8 mouse cellular contexts compared by ENCODE assay signal in the genomic region with DNA sequence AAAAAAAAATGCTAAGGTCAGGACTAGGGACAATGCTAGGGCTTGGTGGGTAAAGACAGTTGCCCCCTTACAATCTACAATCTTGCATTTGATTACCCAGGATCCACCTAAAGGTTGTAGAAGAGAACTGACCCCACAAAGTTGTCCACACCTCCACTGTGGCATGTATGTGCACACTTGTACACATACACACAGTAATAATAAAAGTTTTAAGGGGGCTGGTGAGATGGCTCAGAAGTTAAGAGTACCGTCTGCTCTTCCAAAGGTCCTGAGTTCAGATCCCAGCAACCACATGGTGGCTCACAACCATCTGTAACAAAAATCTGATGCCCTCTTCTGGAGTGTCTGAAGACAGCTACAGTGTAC. TPM values are rescaled to one million over a fixed set of nuclear protein-coding genes. Genes with fewer than 3 reads are reported as not detected.
DNase-seq lines count a peak whose midpoint lies in the region; ATAC-seq and TF ChIP-seq lines count a peak whose summit lies in the region.

No protein-coding gene starts in this region.

- ATAC-seq in hindbrain, embryonic 15.5 days (ENCODE audit: low FRiP score, low read depth) = no peak
- ATAC-seq in midbrain, postnatal 0 days (ENCODE audit: low FRiP score) = no peak

- DNase-seq in cerebellum, adult 9-11 months = peak; percentile 18
- no peak for DNase-seq in cerebellum, postnatal 36 days
- no peak for DNase-seq in left cerebral cortex, adult 2 months (ENCODE audit: extremely low spot score in 1 of 2, low spot score in 2 of 2)
- DNase-seq in left cerebral cortex, postnatal 10 days (ENCODE audit: extremely low spot score in 1 of 2, low spot score in 2 of 2) = no peak
- DNase-seq in midbrain, postnatal 0 days (ENCODE audit: low spot score) = no peak
- DNase-seq in yolk sac, embryonic 10.5 days (ENCODE audit: low spot score) = no peak
- DNase-seq in frontal cortex, postnatal 14 days (ENCODE audit: low spot score in 2 of 2) = no peak

- WGBS in hindbrain, embryonic 15.5 days = 91% methylated on average over 1 of the region's 1 CpGs
- 81% methylated on average over 1 of the region's 1 CpGs for WGBS in midbrain, postnatal 0 days

- TF ChIP-seq CTCF in left cerebral cortex, adult 2 months (IDR thresholded peaks at IDR 0.05) = no peak; the same call in 1 of the 2 replicates
- no peak for TF ChIP-seq CTCF in midbrain, postnatal 0 days (IDR thresholded peaks at IDR 0.05)

- H3K27ac ChIP-seq in left cerebral cortex, adult 2 months = peak overlapping the region; percentile 97; the same call in 1 of the 2 replicates
- H3K27ac ChIP-seq in hindbrain, embryonic 15.5 days (replicated peaks) = no peak overlapping the region
- H3K27ac ChIP-seq in midbrain, postnatal 0 days (ENCODE audit: low read depth, low read length) = no peak overlapping the region

- intact Hi-C loops in left cerebral cortex, adult 2 months (cut with DNase I) = no loop called here
- intact Hi-C loops in left cerebral cortex, postnatal 10 days (cut with DNase I) = no loop called here

- no peaks in the 10 kb centered on the region for H3K9me3 ChIP-seq in hindbrain, embryonic 15.5 days
- H3K9me3 ChIP-seq in midbrain, postnatal 0 days (ENCODE audit: low read length) = no peaks in the 10 kb centered on the region

- peaks cover 25% of the 10 kb centered on the region for H3K4me1 ChIP-seq in hindbrain, embryonic 15.5 days (replicated peaks)
- peaks cover 5% of the 10 kb centered on the region; the same call in 1 of the 2 replicates for H3K4me1 ChIP-seq in midbrain, postnatal 0 days (ENCODE audit: insufficient read depth, low read length)

- no peak overlapping the region; the same call in 1 of the 2 replicates for H3K4me3 ChIP-seq in left cerebral cortex, adult 2 months
- peak overlapping the region; percentile 89; the same call in 1 of the 2 replicates for H3K4me3 ChIP-seq in hindbrain, embryonic 15.5 days
- H3K4me3 ChIP-seq in midbrain, postnatal 0 days (ENCODE audit: low read depth, low read length) = no peak overlapping the region

- peak overlapping the region; percentile 84 for H3K4me2 ChIP-seq in hindbrain, embryonic 15.5 days
- H3K4me2 ChIP-seq in midbrain, postnatal 0 days (ENCODE audit: low read depth, low read length, poor library complexity, severe bottlenecking) = peak overlapping the region; percentile 80

- H3K9ac ChIP-seq in hindbrain, embryonic 15.5 days = peak overlapping the region; percentile 73; the same call in 1 of the 2 replicates
- no peak overlapping the region for H3K9ac ChIP-seq in midbrain, postnatal 0 days (replicated peaks; ENCODE audit: low read length, poor library complexity, severe bottlenecking)

- peaks cover 7% of the 10 kb centered on the region; the same call in 1 of the 2 replicates for H3K36me3 ChIP-seq in hindbrain, embryonic 15.5 days
- 0 out of 2 replicates have a peak, but pooled peaks cover under 1% of the 10 kb centered on the region for H3K36me3 ChIP-seq in midbrain, postnatal 0 days (ENCODE audit: insufficient read depth, low read length)

- no peaks in the 10 kb centered on the region for H3K27me3 ChIP-seq in hindbrain, embryonic 15.5 days
- no peaks in the 10 kb centered on the region for H3K27me3 ChIP-seq in midbrain, postnatal 0 days (ENCODE audit: insufficient read depth, low read length)

RNA-seq across cellular contexts. Expression of gene Stt3a, which starts 1.6 kb away (rescaled TPM):
- total RNA-seq in left cerebral cortex, adult 2 months (2021) = 10 to 100 TPM; 70.3 to 77.2 TPM
- 10 to 100 TPM; 75.0 to 76.6 TPM for total RNA-seq in left cerebral cortex, postnatal 10 days (2021)
- polyA plus RNA-seq in hindbrain, embryonic 15.5 days (2015; fragmentation: Nextera tagmentation; extraction: Ambion mirVana) = 92.2 and 102 TPM in 2 replicates
- total RNA-seq in midbrain, postnatal 0 days (2014; rRNA removed) = 62.1 and 64.4 TPM in 2 replicates
- 63.3 and 73.6 TPM in 2 replicates for polyA plus RNA-seq in midbrain, postnatal 0 days (2015; fragmentation: Nextera tagmentation; extraction: Ambion mirVana)

RNA-seq across cellular contexts. Expression of gene Ei24, which starts 28.2 kb away (rescaled TPM):
- 100 to 1,000 TPM; 109 to 111 TPM for total RNA-seq in left cerebral cortex, adult 2 months (2021)
- 100 to 1,000 TPM; 125 to 130 TPM for total RNA-seq in left cerebral cortex, postnatal 10 days (2021)
- 116 and 124 TPM in 2 replicates for polyA plus RNA-seq in hindbrain, embryonic 15.5 days (2015; fragmentation: Nextera tagmentation; extraction: Ambion mirVana)
- 87.6 and 94.0 TPM in 2 replicates for total RNA-seq in midbrain, postnatal 0 days (2014; rRNA removed)
- polyA plus RNA-seq in midbrain, postnatal 0 days (2015; fragmentation: Nextera tagmentation; extraction: Ambion mirVana) = 103 and 106 TPM in 2 replicates

RNA-seq across cellular contexts. Expression of gene Chek1, which starts 42.2 kb away (rescaled TPM):
- total RNA-seq in left cerebral cortex, adult 2 months (2021) = 1 to 10 TPM; 2.2 to 2.4 TPM
- 1 to 10 TPM; 2.3 to 3.1 TPM for total RNA-seq in left cerebral cortex, postnatal 10 days (2021)
- 10.2 and 11.5 TPM in 2 replicates for polyA plus RNA-seq in hindbrain, embryonic 15.5 days (2015; fragmentation: Nextera tagmentation; extraction: Ambion mirVana)
- total RNA-seq in midbrain, postnatal 0 days (2014; rRNA removed) = 3.4 and 3.7 TPM in 2 replicates
- 1.9 and 2.9 TPM in 2 replicates for polyA plus RNA-seq in midbrain, postnatal 0 days (2015; fragmentation: Nextera tagmentation; extraction: Ambion mirVana)

RNA-seq across cellular contexts. Expression of gene Fez1, which starts 52.6 kb away (rescaled TPM):
- 100 to 1,000 TPM; 241 to 261 TPM for total RNA-seq in left cerebral cortex, adult 2 months (2021)
- 100 to 1,000 TPM; 375 to 377 TPM for total RNA-seq in left cerebral cortex, postnatal 10 days (2021)
- 533 and 554 TPM in 2 replicates for polyA plus RNA-seq in hindbrain, embryonic 15.5 days (2015; fragmentation: Nextera tagmentation; extraction: Ambion mirVana)
- total RNA-seq in midbrain, postnatal 0 days (2014; rRNA removed) = 371 and 469 TPM in 2 replicates
- 530 and 548 TPM in 2 replicates for polyA plus RNA-seq in midbrain, postnatal 0 days (2015; fragmentation: Nextera tagmentation; extraction: Ambion mirVana)
